Mouse (Mus musculus): ENCODE data around the gene Dock6. TPM values are rescaled to one million over a fixed set of nuclear protein-coding genes. Genes with fewer than 3 reads are reported as not detected.

The Dock6 gene
- polyA plus RNA-seq, 1 experiment: 30.8 TPM

GRCm38 (mm10) chr9:21847926-21848325 is 4.5 kb downstream of the Dock6 start:
- Histone ChIP-seq H3K27ac (ENCODE audit: control insufficient read depth, insufficient read depth, low read length) (no peak overlapping the region), H3K36me3 (ENCODE audit: control insufficient read depth, insufficient read depth, low read length) (no peaks in the 10 kb centered on the region), H3K4me3 (ENCODE audit: control insufficient read depth, insufficient read depth, low read length) (no peak overlapping the region), H3K4me1 (replicated peaks; ENCODE audit: control insufficient read depth, insufficient read depth, low read length) (peaks cover 9% of the 10 kb centered on the region), H3K27me3 (ENCODE audit: control insufficient read depth, insufficient read depth, low read length) (no peaks in the 10 kb centered on the region)
- WGBS: 93% methylated on average over 10 of the region's 10 CpGs
- DNase-seq: no peak
- TF ChIP-seq CTCF (IDR thresholded peaks at IDR 0.05; ENCODE audit: borderline replicate concordance, control insufficient read depth, extremely low read depth, insufficient read depth, low read length, poor library complexity): no peak
- TF ChIP-seq POLR2A (IDR thresholded peaks at IDR 0.05; ENCODE audit: control insufficient read depth, extremely low read depth, insufficient read depth, low read length, poor library complexity): no peak

GRCm38 (mm10) chr9:21847425-21847824 is 5.0 kb downstream of the Dock6 start:
- no peak overlapping the region for H3K27ac ChIP-seq (ENCODE audit: control insufficient read depth, insufficient read depth, low read length)
- H3K27me3 ChIP-seq (ENCODE audit: control insufficient read depth, insufficient read depth, low read length): no peaks in the 10 kb centered on the region
- no peak overlapping the region for H3K4me3 ChIP-seq (ENCODE audit: control insufficient read depth, insufficient read depth, low read length)
- no peak for DNase-seq
- no peaks in the 10 kb centered on the region for H3K36me3 ChIP-seq (ENCODE audit: control insufficient read depth, insufficient read depth, low read length)
- WGBS: 79% methylated on average over 3 of the region's 3 CpGs
- H3K4me1 ChIP-seq (replicated peaks; ENCODE audit: control insufficient read depth, insufficient read depth, low read length): peaks cover 4% of the 10 kb centered on the region
- TF ChIP-seq CTCF (IDR thresholded peaks at IDR 0.05; ENCODE audit: borderline replicate concordance, control insufficient read depth, extremely low read depth, insufficient read depth, low read length, poor library complexity) (no peak), POLR2A (IDR thresholded peaks at IDR 0.05; ENCODE audit: control insufficient read depth, extremely low read depth, insufficient read depth, low read length, poor library complexity) (no peak)

- no peak for TF ChIP-seq POLR2A (IDR thresholded peaks at IDR 0.05; ENCODE audit: control insufficient read depth, extremely low read depth, insufficient read depth, low read length, poor library complexity)
- TF ChIP-seq CTCF (IDR thresholded peaks at IDR 0.05; ENCODE audit: borderline replicate concordance, control insufficient read depth, extremely low read depth, insufficient read depth, low read length, poor library complexity): no peak
- H3K4me3 ChIP-seq (ENCODE audit: control insufficient read depth, insufficient read depth, low read length): no peak overlapping the region
- 84% methylated on average over 11 of the region's 11 CpGs for WGBS
- no peaks in the 10 kb centered on the region for H3K27me3 ChIP-seq (ENCODE audit: control insufficient read depth, insufficient read depth, low read length)
- no peak for DNase-seq
- H3K27ac ChIP-seq (ENCODE audit: control insufficient read depth, insufficient read depth, low read length): no peak overlapping the region
- no peaks in the 10 kb centered on the region for H3K4me1 ChIP-seq (replicated peaks; ENCODE audit: control insufficient read depth, insufficient read depth, low read length)
- no peaks in the 10 kb centered on the region for H3K36me3 ChIP-seq (ENCODE audit: control insufficient read depth, insufficient read depth, low read length)
These were observed 5.6 kb downstream of the Dock6 start for GRCm38 (mm10) chr9:21846755-21847341.

- Histone ChIP-seq H3K4me3 (ENCODE audit: control insufficient read depth, insufficient read depth, low read length) (no peak overlapping the region), H3K27ac (ENCODE audit: control insufficient read depth, insufficient read depth, low read length) (no peak overlapping the region), H3K4me1 (replicated peaks; ENCODE audit: control insufficient read depth, insufficient read depth, low read length) (no peaks in the 10 kb centered on the region), H3K36me3 (ENCODE audit: control insufficient read depth, insufficient read depth, low read length) (no peaks in the 10 kb centered on the region), H3K27me3 (ENCODE audit: control insufficient read depth, insufficient read depth, low read length) (no peaks in the 10 kb centered on the region)
- TF ChIP-seq CTCF (IDR thresholded peaks at IDR 0.05; ENCODE audit: borderline replicate concordance, control insufficient read depth, extremely low read depth, insufficient read depth, low read length, poor library complexity) (no peak), POLR2A (IDR thresholded peaks at IDR 0.05; ENCODE audit: control insufficient read depth, extremely low read depth, insufficient read depth, low read length, poor library complexity) (no peak)
- WGBS: 73% methylated on average over 14 of the region's 14 CpGs
- no peak for DNase-seq
These were observed 6.9 kb downstream of the Dock6 start for GRCm38 (mm10) chr9:21845381-21846080.

GRCm38 (mm10) chr9:21843086-21843485 is 9.3 kb downstream of the Dock6 start:
- WGBS: 89% methylated on average over 6 of the region's 6 CpGs
- no peaks in the 10 kb centered on the region for H3K27me3 ChIP-seq (ENCODE audit: control insufficient read depth, insufficient read depth, low read length)
- DNase-seq: no peak
- no peaks in the 10 kb centered on the region for H3K36me3 ChIP-seq (ENCODE audit: control insufficient read depth, insufficient read depth, low read length)
- H3K4me1 ChIP-seq (replicated peaks; ENCODE audit: control insufficient read depth, insufficient read depth, low read length): no peaks in the 10 kb centered on the region
- TF ChIP-seq POLR2A (IDR thresholded peaks at IDR 0.05; ENCODE audit: control insufficient read depth, extremely low read depth, insufficient read depth, low read length, poor library complexity) (no peak), CTCF (IDR thresholded peaks at IDR 0.05; ENCODE audit: borderline replicate concordance, control insufficient read depth, extremely low read depth, insufficient read depth, low read length, poor library complexity) (no peak)
- H3K4me3 ChIP-seq (ENCODE audit: control insufficient read depth, insufficient read depth, low read length): no peak overlapping the region
- no peak overlapping the region for H3K27ac ChIP-seq (ENCODE audit: control insufficient read depth, insufficient read depth, low read length)

GRCm38 (mm10) chr9:21842391-21842790 is 10.0 kb downstream of the Dock6 start:
- Histone ChIP-seq H3K4me1 (replicated peaks; ENCODE audit: control insufficient read depth, insufficient read depth, low read length) (no peaks in the 10 kb centered on the region), H3K27me3 (ENCODE audit: control insufficient read depth, insufficient read depth, low read length) (no peaks in the 10 kb centered on the region), H3K4me3 (ENCODE audit: control insufficient read depth, insufficient read depth, low read length) (no peak overlapping the region), H3K36me3 (ENCODE audit: control insufficient read depth, insufficient read depth, low read length) (no peaks in the 10 kb centered on the region), H3K27ac (ENCODE audit: control insufficient read depth, insufficient read depth, low read length) (no peak overlapping the region)
- 82% methylated on average over 5 of the region's 5 CpGs for WGBS
- no peak for DNase-seq
- TF ChIP-seq POLR2A (IDR thresholded peaks at IDR 0.05; ENCODE audit: control insufficient read depth, extremely low read depth, insufficient read depth, low read length, poor library complexity) (no peak), CTCF (IDR thresholded peaks at IDR 0.05; ENCODE audit: borderline replicate concordance, control insufficient read depth, extremely low read depth, insufficient read depth, low read length, poor library complexity) (no peak)

Data from thymus, adult 2 months (tissue).